Mouse (Mus musculus): ENCODE data around the gene Cma1.

DNA sequence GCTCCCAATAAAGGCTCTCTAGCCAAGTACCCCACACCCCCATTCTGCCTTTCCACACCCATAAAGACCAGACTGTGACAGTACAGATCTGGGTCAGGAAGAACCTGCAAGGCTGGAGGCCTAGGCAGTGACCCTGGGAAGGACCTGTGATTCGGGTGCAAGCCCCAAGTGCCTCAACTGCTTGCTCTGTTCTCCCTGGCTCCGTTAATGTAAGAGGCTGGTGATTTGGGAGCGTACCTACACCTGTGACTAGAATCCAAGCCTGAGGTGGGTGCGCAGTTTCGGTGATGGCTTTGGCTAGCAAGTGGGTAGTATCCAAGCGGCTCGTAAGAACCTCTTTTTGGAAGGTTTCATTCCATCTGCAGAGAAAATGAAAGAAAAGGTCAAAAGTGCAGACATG is 45.5 kb downstream of the Cma1 start:
- TF ChIP-seq CTCF (IDR thresholded peaks at IDR 0.05): no peak
- no peak for TF ChIP-seq EP300 (IDR thresholded peaks at IDR 0.05)
